ENCODE assay signal across 8 mouse cellular contexts in genomic region chr1:194619353-194620244, GRCm38 (mm10). TPM values are rescaled to one million over a fixed set of nuclear protein-coding genes. Genes with fewer than 3 reads are reported as not detected.
A peak's percentile ranks its signal among the peaks of the same experiment; 100 is the strongest.
DNase-seq lines count a peak whose midpoint lies in the region; ATAC-seq and TF ChIP-seq lines count a peak whose summit lies in the region.

No protein-coding gene starts in this region.

- peak overlapping the region; percentile 89 for H3K4me3 ChIP-seq in forebrain, embryonic 12.5 days (replicated peaks)
- peak overlapping the region; percentile 91 for H3K4me3 ChIP-seq in heart, embryonic 16.5 days (ENCODE audit: low read length)
- H3K4me3 ChIP-seq in liver, embryonic 14.5 days (ENCODE audit: insufficient read depth in 1 of 2, low read depth in 2 of 2, low read length in 2 of 2) = peak overlapping the region; percentile 69 to 74
- peak overlapping the region; percentile 99 for H3K4me3 ChIP-seq in neural tube, embryonic 13.5 days

- peak overlapping the region; percentile 95 for H3K9ac ChIP-seq in forebrain, embryonic 12.5 days
- peak overlapping the region; percentile 93 for H3K9ac ChIP-seq in heart, embryonic 16.5 days (ENCODE audit: low read length)
- H3K9ac ChIP-seq in liver, embryonic 14.5 days (replicated peaks) = peak overlapping the region; percentile 64
- H3K9ac ChIP-seq in neural tube, embryonic 13.5 days = peak overlapping the region; percentile 99

- no peaks in the 10 kb centered on the region for H3K36me3 ChIP-seq in forebrain, embryonic 12.5 days (replicated peaks)
- H3K36me3 ChIP-seq in heart, embryonic 16.5 days (ENCODE audit: control insufficient read depth, insufficient read depth) = no peaks in the 10 kb centered on the region
- H3K36me3 ChIP-seq in liver, embryonic 14.5 days (replicated peaks; ENCODE audit: control insufficient read depth, insufficient read depth, low read depth) = no peaks in the 10 kb centered on the region
- no peaks in the 10 kb centered on the region for H3K36me3 ChIP-seq in neural tube, embryonic 13.5 days

- DNase-seq in B cell, adult 2 months = peak; percentile 38 to 43
- peak; percentile 90 to 92 for DNase-seq in kidney, postnatal 36 days
- DNase-seq in liver, embryonic 14.5 days (ENCODE audit: low read depth in 3 of 3, low spot score in 3 of 3) = peak; percentile 42 to 57 (median 52)
- DNase-seq in telencephalon, adult 2 months (ENCODE audit: low read depth, low spot score) = peak; percentile 75

- ATAC-seq in cerebellum, adult (ENCODE audit: insufficient number of reproducible peaks, low FRiP score, low TSS enrichment) = peak; percentile 82
- peak; percentile 92 for ATAC-seq in forebrain, embryonic 12.5 days (ENCODE audit: low FRiP score)
- peak; percentile 93 for ATAC-seq in heart, embryonic 16.5 days (replicated peaks; ENCODE audit: extremely low read depth, insufficient read depth, low FRiP score)
- ATAC-seq in liver, embryonic 14.5 days (ENCODE audit: insufficient read depth) = peak; percentile 88
- peak; percentile 95 for ATAC-seq in neural tube, embryonic 13.5 days (ENCODE audit: low read depth)

- H3K27me3 ChIP-seq in forebrain, embryonic 12.5 days = no peaks in the 10 kb centered on the region
- no peaks in the 10 kb centered on the region for H3K27me3 ChIP-seq in heart, embryonic 16.5 days (ENCODE audit: control insufficient read depth, insufficient read depth, low read length)
- H3K27me3 ChIP-seq in liver, embryonic 14.5 days (ENCODE audit: control insufficient read depth, insufficient read depth, low read length) = no peaks in the 10 kb centered on the region
- no peaks in the 10 kb centered on the region for H3K27me3 ChIP-seq in neural tube, embryonic 13.5 days

- peaks cover 51% of the 10 kb centered on the region for H3K4me1 ChIP-seq in forebrain, embryonic 12.5 days
- H3K4me1 ChIP-seq in heart, embryonic 16.5 days (ENCODE audit: control insufficient read depth, insufficient read depth, low read length) = peaks cover 37% of the 10 kb centered on the region
- peaks cover 0 to 21% of the 10 kb centered on the region in 2 experiments; a peak in 2 of 4 replicates for H3K4me1 ChIP-seq in liver, embryonic 14.5 days (replicated peaks; ENCODE audit: control insufficient read depth in 2 of 2, insufficient read depth in 2 of 2, low read length in 1 of 2)
- H3K4me1 ChIP-seq in neural tube, embryonic 13.5 days (replicated peaks) = peaks cover 38% of the 10 kb centered on the region

- peak overlapping the region; percentile 92 for H3K27ac ChIP-seq in forebrain, embryonic 12.5 days
- peak overlapping the region; percentile 96 for H3K27ac ChIP-seq in heart, embryonic 16.5 days (ENCODE audit: low read length)
- H3K27ac ChIP-seq in liver, embryonic 14.5 days = no peak overlapping the region
- peak overlapping the region; percentile 97 for H3K27ac ChIP-seq in neural tube, embryonic 13.5 days (replicated peaks)

- H3K9me3 ChIP-seq in forebrain, embryonic 12.5 days = no peaks in the 10 kb centered on the region
- no peaks in the 10 kb centered on the region for H3K9me3 ChIP-seq in heart, embryonic 16.5 days (replicated peaks; ENCODE audit: control insufficient read depth, low read length)
- no peaks in the 10 kb centered on the region for H3K9me3 ChIP-seq in liver, embryonic 14.5 days (ENCODE audit: control insufficient read depth, low read length)
- no peaks in the 10 kb centered on the region for H3K9me3 ChIP-seq in neural tube, embryonic 13.5 days

- under 1% methylated on average over 62 of the region's 62 CpGs for WGBS in forebrain, embryonic 12.5 days
- under 1% methylated on average over 62 of the region's 62 CpGs for WGBS in heart, embryonic 16.5 days
- 1% methylated on average over 62 of the region's 62 CpGs for WGBS in liver, embryonic 14.5 days (ENCODE audit: insufficient replicate concordance)
- under 1% methylated on average over 62 of the region's 62 CpGs for WGBS in neural tube, embryonic 13.5 days

- no peak for TF ChIP-seq EP300 in liver, embryonic 14.5 days (IDR thresholded peaks at IDR 0.05; ENCODE audit: low read depth)

- peak; percentile 41 for TF ChIP-seq CTCF in liver, embryonic 14.5 days (IDR thresholded peaks at IDR 0.05; ENCODE audit: low read depth)

- peak overlapping the region; percentile 80 for H3K4me2 ChIP-seq in forebrain, embryonic 12.5 days
- H3K4me2 ChIP-seq in heart, embryonic 16.5 days (ENCODE audit: low read depth, low read length) = peak overlapping the region; percentile 92
- peak overlapping the region; percentile 83 for H3K4me2 ChIP-seq in liver, embryonic 14.5 days (ENCODE audit: low read depth)
- H3K4me2 ChIP-seq in neural tube, embryonic 13.5 days = peak overlapping the region; percentile 85

RNA-seq across cellular contexts. Expression of gene Plxna2, which starts 1.6 kb away (rescaled TPM):
- 34.0 and 42.6 TPM in 2 replicates for polyA plus RNA-seq in forebrain, embryonic 12.5 days (2016; fragmentation: Nextera tagmentation; extraction: Ambion mirVana)
- polyA plus RNA-seq in heart, embryonic 16.5 days (2015; fragmentation: Nextera tagmentation; extraction: Ambion mirVana) = 5.2 and 6.3 TPM in 2 replicates
- polyA plus RNA-seq in liver, embryonic 14.5 days (2012; rRNA removed) = 1.1 TPM in 2 replicates
- polyA plus RNA-seq in liver, embryonic 14.5 days (2014; fragmentation: Nextera tagmentation; extraction: Ambion mirVana) = 1.2 and 1.9 TPM in 2 replicates
- polyA plus RNA-seq in neural tube, embryonic 13.5 days (2015; fragmentation: Nextera tagmentation; extraction: Ambion mirVana) = 42.6 and 50.5 TPM in 2 replicates

Comparison
In these comparisons a context has a peak if more than half of its experiments do, and no peak if none do; other contexts are left out.
1. DNase-seq: peak in every context shown above with its lines; median percentile 91 in kidney, postnatal 36 days; 75 in telencephalon, adult 2 months; 52 in liver, embryonic 14.5 days; 40 in B cell, adult 2 months.